ENCODE assay signal across 10 mouse cellular contexts in genomic region chr3:134390472-134391336, GRCm38 (mm10).
A peak's percentile ranks its signal among the peaks of the same experiment; 100 is the strongest.
DNase-seq lines count a peak whose midpoint lies in the region; ATAC-seq and TF ChIP-seq lines count a peak whose summit lies in the region.
"Had no signal": no experiment of that assay in that cellular context is flagged by ENCODE, and none has a peak within 500 bp of the region (broad histone marks: within the 10 kb centered on the region; RNA-seq: fewer than 3 reads in every experiment).

No protein-coding gene starts in this region.

- H3K4me1 ChIP-seq in kidney, embryonic 14.5 days (ENCODE audit: control insufficient read depth, insufficient read depth, low read length) = no peaks in the 10 kb centered on the region
- no peaks in the 10 kb centered on the region for H3K4me1 ChIP-seq in hindbrain, embryonic 16.5 days (ENCODE audit: control insufficient read depth, insufficient read depth, low read depth, low read length)

- no peak overlapping the region for H3K4me3 ChIP-seq in kidney, embryonic 14.5 days (ENCODE audit: low read length)
- H3K4me3 ChIP-seq in hindbrain, embryonic 16.5 days (ENCODE audit: low read length) = no peak overlapping the region
- no peak overlapping the region for H3K4me3 ChIP-seq in gastrocnemius, adult 2 months

- no peaks in the 10 kb centered on the region for H3K27me3 ChIP-seq in kidney, embryonic 14.5 days (ENCODE audit: control insufficient read depth, insufficient read depth, low read length)
- H3K27me3 ChIP-seq in hindbrain, embryonic 16.5 days (replicated peaks; ENCODE audit: control insufficient read depth, insufficient read depth, low read length) = no peaks in the 10 kb centered on the region

- no peak for ATAC-seq in kidney, embryonic 14.5 days (ENCODE audit: low FRiP score, low TSS enrichment)
- ATAC-seq in cerebellum, adult (ENCODE audit: insufficient number of reproducible peaks, low FRiP score, low TSS enrichment) = peak; percentile 97
- ATAC-seq in hindbrain, embryonic 16.5 days = peak; percentile 99
- ATAC-seq in activated CD4-positive, CD25-positive, alpha-beta regulatory T cell, adult 4 months = no peak
- ATAC-seq: intestine, embryonic 16.5 days had no signal

- no peak for TF ChIP-seq CTCF in gastrocnemius, adult 2 months (IDR thresholded peaks at IDR 0.05)

- H3K9me3 ChIP-seq in kidney, embryonic 14.5 days (ENCODE audit: control insufficient read depth, low read length) = no peaks in the 10 kb centered on the region
- H3K9me3 ChIP-seq in hindbrain, embryonic 16.5 days (ENCODE audit: control insufficient read depth, low read length) = no peaks in the 10 kb centered on the region
- H3K9me3 ChIP-seq: G1E had no signal

- intact Hi-C loops in gastrocnemius, adult 2 months (cut with DNase I) = no loop called here

- H3K36me3 ChIP-seq in kidney, embryonic 14.5 days (ENCODE audit: control insufficient read depth, insufficient read depth, low read length) = no peaks in the 10 kb centered on the region
- H3K36me3 ChIP-seq in hindbrain, embryonic 16.5 days (ENCODE audit: control insufficient read depth, insufficient read depth, low read length) = no peaks in the 10 kb centered on the region
- H3K36me3 ChIP-seq: G1E had no signal

- no peak overlapping the region for H3K4me2 ChIP-seq in kidney, embryonic 14.5 days (replicated peaks; ENCODE audit: low read depth, low read length)
- no peak overlapping the region for H3K4me2 ChIP-seq in hindbrain, embryonic 16.5 days (ENCODE audit: low read length)

- no peak overlapping the region for H3K9ac ChIP-seq in kidney, embryonic 14.5 days (ENCODE audit: low read depth, low read length)
- no peak overlapping the region for H3K9ac ChIP-seq in hindbrain, embryonic 16.5 days (ENCODE audit: low read depth, low read length)

- no peak overlapping the region for H3K27ac ChIP-seq in kidney, embryonic 14.5 days (ENCODE audit: low read depth, low read length)
- no peak overlapping the region for H3K27ac ChIP-seq in hindbrain, embryonic 16.5 days (ENCODE audit: low read depth, low read length)
- no peak overlapping the region for H3K27ac ChIP-seq in gastrocnemius, adult 2 months

- DNase-seq in kidney, adult 9 months = peak; percentile 3
- peak; percentile 22 for DNase-seq in adrenal gland, postnatal 14 days
- DNase-seq in gastrocnemius, adult 2 months = no peak
- DNase-seq: liver had no signal

- WGBS in kidney, embryonic 14.5 days = 85% methylated on average over 4 of the region's 4 CpGs
- 44% methylated on average over 4 of the region's 4 CpGs for WGBS in hindbrain, embryonic 16.5 days

Comparison
In these comparisons a context has a peak if more than half of its experiments do, and no peak if none do; other contexts are left out.
1. ATAC-seq: peak in cerebellum, adult (single experiment) and hindbrain, embryonic 16.5 days (single experiment); none in kidney, embryonic 14.5 days (single experiment) and activated CD4-positive, CD25-positive, alpha-beta regulatory T cell, adult 4 months (single experiment).